Mouse (Mus musculus) kidney, adult 2 months (tissue): Measurements from ENCODE around the gene Klf13. TPM values are rescaled to one million over a fixed set of nuclear protein-coding genes. Genes with fewer than 3 reads are reported as not detected.

Source experiments
- DNase-seq: peaks from one replicate; pipeline ENCODE4 v3.0.0; 2021
- H3K27ac ChIP-seq: fragments of 200-500 bp; 2 replicates; pipeline ENCODE4 v1.5.1; 2012; ENCODE audit warnings: low read depth, low read length, control low read depth, inconsistent platforms; ENCODE audit not compliant: insufficient read depth
- H3K27me3 ChIP-seq: fragments of 200-500 bp; replicated peaks from 2 replicates; pipeline ENCODE4 v1.6.1; 2012; ENCODE audit warnings: mild to moderate bottlenecking, moderate library complexity, low read length, inconsistent platforms; ENCODE audit not compliant: control insufficient read depth, insufficient read depth
- H3K36me3 ChIP-seq: fragments of 200-500 bp; 2 replicates; pipeline ENCODE4 v1.6.1; 2012; ENCODE audit warnings: mild to moderate bottlenecking, moderate library complexity, low read length, inconsistent platforms; ENCODE audit not compliant: control insufficient read depth, insufficient read depth
- H3K4me1 ChIP-seq: fragments of 200-500 bp; 2 replicates; pipeline ENCODE4 v1.6.1; 2011; ENCODE audit warnings: low read length; ENCODE audit not compliant: control insufficient read depth, insufficient read depth
- H3K4me3 ChIP-seq: fragments of 200-500 bp; 2 replicates; pipeline ENCODE4 v1.5.1; 2011; ENCODE audit warnings: mild to moderate bottlenecking, low read depth, low read length, control low read depth; ENCODE audit not compliant: insufficient read depth
- CTCF ChIP-seq: fragments of 200-500 bp; conservative IDR thresholded peaks from 2 replicates; pipeline ENCODE4 v1.5.1; 2011; ENCODE audit warnings: low read depth, mild to moderate bottlenecking, control low read depth, low read length, moderate library complexity, mixed read lengths; ENCODE audit not compliant: insufficient read depth, insufficient read length
- POLR2A ChIP-seq: fragments of 200-500 bp; IDR thresholded peaks from one replicate; pipeline ENCODE4 v1.6.1; 2011; ENCODE audit warnings: low read depth, low read length, control low read depth
- WGBS: fragments of 180-500 bp; shearing (Covaris S2); methylation state at CpG from one replicate; pipeline ENCODE4 v1.1.7; 2018; 5-methylcytosine and 5-hydroxymethylcytosine counted together
- polyA plus RNA-seq: library from polyadenylated mRNA; depleted of rRNA; stranded (reverse); fragments of >200 nt; gene quantifications from 2 replicates; pipeline ENCODE4 v1.2.3, GENCODE M21; 2012

Klf13 gene
- polyA plus RNA-seq, 1 experiment, result 31.2 TPM

DNA sequence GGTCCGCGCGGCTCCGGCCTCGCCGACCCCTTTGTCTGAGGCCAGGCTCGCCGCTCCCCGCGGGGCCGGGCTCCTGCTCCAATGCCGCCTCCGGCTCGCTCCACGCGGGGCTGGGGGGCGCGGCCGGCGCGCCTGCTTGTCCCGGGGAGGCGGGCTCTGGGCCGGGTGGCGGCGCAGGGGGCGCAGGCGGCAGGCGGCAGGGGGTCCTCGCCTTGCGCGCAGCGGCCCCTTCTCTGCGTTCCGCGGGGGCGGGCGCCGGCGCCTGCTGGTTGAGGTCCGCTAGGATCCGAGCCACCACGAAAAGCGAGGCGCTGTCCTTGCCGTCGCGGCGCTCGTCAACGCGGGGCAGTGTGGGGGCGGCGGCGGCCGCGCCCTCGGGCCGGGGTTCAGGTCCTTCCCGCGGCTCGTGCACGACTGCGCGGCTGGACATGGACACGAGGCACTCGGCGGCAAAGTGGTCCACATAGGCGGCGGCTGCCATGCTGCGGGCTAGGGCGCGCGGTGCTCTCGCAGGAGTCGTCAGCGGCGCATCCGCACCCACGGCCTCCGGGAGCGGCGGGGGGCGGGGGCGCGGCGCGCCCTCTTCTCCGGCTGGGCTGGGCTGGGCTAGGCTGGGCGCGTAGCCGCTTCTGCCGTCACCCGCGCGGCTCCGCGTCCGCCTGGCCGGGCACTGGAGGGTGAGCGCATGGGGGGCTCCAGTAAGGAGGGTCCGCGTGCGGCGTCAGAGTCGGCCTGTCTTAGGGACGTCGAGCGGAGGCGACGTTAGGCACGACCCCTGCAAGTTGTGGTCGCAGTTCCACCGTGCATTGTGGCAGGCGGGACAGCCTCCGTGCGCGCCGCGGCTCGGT, 425 bp downstream of the Klf13 start:
- H3K4me3 ChIP-seq, result peak overlapping the region; percentile 82
- H3K27ac ChIP-seq, result peak overlapping the region; percentile 96
- H3K4me1 ChIP-seq, result peaks cover 25% of the 10 kb centered on the region; the same call in 1 of the 2 replicates
- WGBS, result 1% methylated on average over 118 of the region's 121 CpGs
- H3K27me3 ChIP-seq, result no peaks in the 10 kb centered on the region
- TF ChIP-seq CTCF, result no peak
- TF ChIP-seq POLR2A, result peak; percentile 68
- H3K36me3 ChIP-seq, result no peaks in the 10 kb centered on the region
- DNase-seq, result no peak

DNA sequence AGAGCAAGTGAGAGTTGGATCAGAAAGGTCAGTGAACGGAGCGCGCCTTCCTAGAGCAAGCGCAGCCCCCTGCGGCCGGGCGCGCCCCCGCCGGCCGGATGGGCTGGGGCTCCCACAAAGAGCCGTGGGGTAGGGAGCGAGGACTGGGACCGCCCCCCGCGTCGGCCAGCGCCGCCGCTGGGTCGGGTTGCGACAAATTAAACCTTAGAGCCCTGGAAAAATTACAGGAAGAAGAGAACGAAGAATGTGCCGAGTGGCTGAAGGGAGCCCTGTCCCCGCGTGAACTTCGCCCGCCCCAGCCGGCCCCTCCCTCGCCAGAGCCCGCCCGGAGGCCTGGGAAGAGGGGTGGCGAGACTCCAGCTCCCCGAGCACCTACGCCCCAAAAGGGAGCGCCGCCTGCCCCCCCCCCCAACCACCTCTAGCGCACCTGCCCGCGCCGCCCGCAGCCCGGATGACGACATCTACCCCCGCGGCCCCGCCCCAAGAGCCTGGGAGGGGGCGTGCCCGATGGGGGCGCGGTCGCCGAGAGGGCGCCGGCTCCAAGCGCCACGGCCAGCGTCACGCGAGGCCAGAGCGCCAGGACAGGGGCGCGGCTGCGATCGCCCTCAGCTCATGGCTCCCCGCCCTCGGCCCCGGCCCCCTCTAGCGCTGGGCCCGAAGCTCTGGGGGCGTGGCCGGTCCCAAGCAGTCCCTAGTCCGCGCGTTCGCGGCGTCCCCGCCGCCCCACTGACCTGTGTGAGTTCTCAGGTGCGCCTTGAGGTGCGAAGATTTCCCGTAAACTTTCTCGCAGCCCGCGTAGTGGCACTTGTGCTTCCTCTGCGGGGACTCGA, 1.3 kb downstream of the Klf13 start:
- no peak for TF ChIP-seq CTCF
- no peak for TF ChIP-seq POLR2A
- Histone ChIP-seq H3K27me3 (no peaks in the 10 kb centered on the region), H3K4me1 (peaks cover 27% of the 10 kb centered on the region; the same call in 1 of the 2 replicates), H3K4me3 (peak overlapping the region; percentile 82), H3K36me3 (no peaks in the 10 kb centered on the region), H3K27ac (peak overlapping the region; percentile 99)
- peak; percentile 95 for DNase-seq
- under 1% methylated on average over 86 of the region's 88 CpGs for WGBS

DNA sequence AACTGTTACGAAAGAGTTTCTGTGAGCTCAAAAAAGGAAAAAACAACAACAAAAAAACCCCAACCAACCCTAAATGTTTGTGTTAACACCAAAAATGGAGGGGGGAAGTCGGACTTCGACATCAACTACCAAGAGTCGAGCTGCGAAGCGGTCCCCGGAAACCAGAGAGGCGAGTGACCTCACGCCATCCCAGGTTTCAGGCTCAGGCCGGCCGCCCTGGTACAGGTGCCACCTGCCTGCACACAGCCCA, 1.8 kb downstream of the Klf13 start:
- DNase-seq, result no peak
- peaks cover 30% of the 10 kb centered on the region; the same call in 1 of the 2 replicates for H3K4me1 ChIP-seq
- WGBS, result under 1% methylated on average over 11 of the region's 11 CpGs

DNA sequence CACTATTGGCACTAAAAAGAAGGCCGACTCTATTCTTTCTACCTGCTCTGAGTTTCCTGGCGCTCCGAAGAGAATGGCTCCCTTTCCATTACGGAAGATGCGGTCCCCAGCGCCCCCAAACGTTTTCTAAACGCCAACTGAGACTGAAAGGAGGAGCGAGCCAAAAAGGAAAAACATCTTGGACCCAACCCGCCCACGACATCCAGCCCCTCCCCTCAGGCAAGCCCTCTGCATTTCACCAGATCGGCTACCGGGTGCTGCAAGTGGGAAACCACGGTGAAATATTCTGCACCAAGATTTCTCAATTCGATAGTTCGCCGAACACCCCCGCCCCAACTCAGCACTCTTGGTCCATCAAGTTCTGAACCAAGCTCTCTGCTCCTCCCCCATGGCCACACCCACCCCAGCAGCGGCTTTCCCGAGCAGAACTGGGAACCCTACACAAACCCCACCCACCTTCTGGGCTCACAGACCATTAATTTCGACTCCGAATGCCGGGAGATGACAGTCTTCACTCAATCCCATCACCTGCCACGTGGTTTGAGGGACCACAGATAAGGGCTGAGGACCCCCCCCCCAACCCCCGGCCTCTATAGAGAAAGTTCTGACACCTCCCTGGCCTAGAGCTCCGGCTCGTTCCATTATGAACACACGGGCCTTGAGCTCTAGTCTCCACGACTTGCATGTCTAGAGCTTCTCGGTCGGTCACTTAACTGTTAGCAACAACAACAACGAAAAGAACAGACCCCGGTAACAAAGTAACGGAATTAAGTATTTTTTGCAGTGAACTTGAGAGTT, 2.3 kb downstream of the Klf13 start:
- H3K27ac ChIP-seq, result peak overlapping the region; percentile 99
- H3K27me3 ChIP-seq, result no peaks in the 10 kb centered on the region
- TF ChIP-seq CTCF (peak; percentile 61), POLR2A (no peak)
- H3K4me3 ChIP-seq, result peak overlapping the region; percentile 82
- no peaks in the 10 kb centered on the region for H3K36me3 ChIP-seq
- WGBS, result under 1% methylated on average over 34 of the region's 34 CpGs
- peak; percentile 93 for DNase-seq
- H3K4me1 ChIP-seq, result peaks cover 33% of the 10 kb centered on the region; the same call in 1 of the 2 replicates

More for the DNA sequence above, 1.8 kb downstream of the Klf13 start:
- Histone ChIP-seq H3K36me3 (no peaks in the 10 kb centered on the region), H3K27me3 (no peaks in the 10 kb centered on the region), H3K27ac (peak overlapping the region; percentile 99), H3K4me3 (peak overlapping the region; percentile 82)
- no peak for TF ChIP-seq CTCF
- no peak for TF ChIP-seq POLR2A

DNA sequence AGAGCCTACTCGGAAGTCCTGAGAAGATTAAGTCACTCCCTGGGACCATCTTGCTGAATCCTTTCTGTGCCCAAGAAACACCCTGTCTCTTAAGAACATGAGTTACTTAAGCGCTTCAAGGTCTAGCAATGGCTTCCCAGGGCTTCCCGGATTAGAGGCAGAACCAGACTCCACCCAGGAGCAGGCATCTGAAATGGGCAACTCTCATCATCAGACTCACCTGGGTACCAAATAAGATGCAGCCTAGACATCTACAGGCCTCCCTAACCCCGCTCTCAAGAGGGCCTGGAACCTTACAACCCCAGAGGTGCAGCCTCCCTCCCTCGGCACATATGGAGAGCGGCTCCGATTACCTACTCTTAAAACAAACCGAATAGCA, 2.9 kb downstream of the Klf13 start:
- 25% methylated on average over 8 of the region's 8 CpGs for WGBS
- TF ChIP-seq POLR2A (no peak), CTCF (no peak)
- Histone ChIP-seq H3K27ac (peak overlapping the region; percentile 99), H3K4me1 (peaks cover 33% of the 10 kb centered on the region; the same call in 1 of the 2 replicates), H3K4me3 (peak overlapping the region; percentile 82), H3K36me3 (no peaks in the 10 kb centered on the region), H3K27me3 (no peaks in the 10 kb centered on the region)
- no peak for DNase-seq

DNA sequence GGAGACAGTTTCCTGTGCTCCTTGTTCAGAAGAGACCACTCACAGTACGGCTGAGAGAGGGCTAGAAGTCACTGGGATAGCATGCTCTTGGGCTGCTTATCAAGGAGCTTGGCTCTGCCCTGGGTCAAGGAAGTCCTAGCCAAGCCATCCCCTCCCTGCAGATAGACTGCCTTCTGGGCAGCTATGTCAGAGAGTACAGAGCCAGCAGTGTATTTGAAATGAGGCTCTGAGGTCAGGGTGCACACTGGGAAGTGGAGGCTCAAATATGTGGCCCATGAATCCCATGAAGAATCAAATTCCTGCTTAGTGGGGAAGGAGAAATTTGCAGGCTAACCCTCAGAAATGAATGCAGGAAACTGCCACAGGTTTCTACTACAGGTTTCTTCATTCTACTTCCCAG, 4.2 kb downstream of the Klf13 start:
- H3K4me1 ChIP-seq, result peaks cover 29% of the 10 kb centered on the region
- H3K27me3 ChIP-seq, result no peaks in the 10 kb centered on the region
- no peaks in the 10 kb centered on the region for H3K36me3 ChIP-seq
- TF ChIP-seq CTCF, result no peak
- DNase-seq, result peak; percentile 51
- peak overlapping the region; percentile 99 for H3K27ac ChIP-seq
- 38% methylated on average over 1 of the region's 1 CpGs for WGBS
- H3K4me3 ChIP-seq, result no peak overlapping the region
